Mouse (Mus musculus): ENCODE results near the gene 9530077C05Rik. TPM values are rescaled to one million over a fixed set of nuclear protein-coding genes. Genes with fewer than 3 reads are reported as not detected.
"Not testable (repeated sequence)": the region's sequence is repeated elsewhere in the genome, so short reads cannot be mapped to it uniquely, and the experiment has no call there.

9530077C05Rik gene
- polyA plus RNA-seq, 1 experiment = 0.46 TPM

DNA sequence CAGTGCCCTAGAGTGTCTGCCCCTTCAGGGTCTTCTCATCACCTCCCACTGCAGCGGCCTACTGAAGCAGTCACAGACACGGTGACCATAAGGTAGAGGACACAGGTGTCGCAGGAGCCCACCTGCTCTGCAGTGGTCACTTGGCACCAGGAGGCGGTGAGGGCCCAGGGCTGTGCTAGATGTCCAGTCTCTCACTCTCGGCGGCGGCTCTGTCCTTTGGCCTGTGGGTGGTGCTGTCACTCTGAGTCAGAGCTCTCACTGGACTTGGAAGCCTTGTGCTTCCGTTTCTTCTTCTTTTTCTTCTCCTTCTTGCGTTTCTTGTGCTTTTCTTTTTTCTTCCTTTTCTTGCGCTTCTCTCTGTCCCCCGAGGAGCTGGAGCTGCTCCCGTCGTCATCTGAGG lies 37.1 kb downstream of the 9530077C05Rik start:
- H3ac ChIP-seq (ENCODE audit: control insufficient read depth, insufficient read length) = no peak overlapping the region
- H3K4me2 ChIP-seq (ENCODE audit: low read depth) = no peak overlapping the region
- H3K4me3 ChIP-seq = no peak overlapping the region
- TF ChIP-seq USF1 (IDR thresholded peaks at IDR 0.05; ENCODE audit: low read depth) (no peak), POLR2A (IDR thresholded peaks at IDR 0.05; ENCODE audit: insufficient read length, low read depth) (no peak), CEBPB (IDR thresholded peaks at IDR 0.05; ENCODE audit: insufficient read depth, poor library complexity, severe bottlenecking) (no peak), MAX (IDR thresholded peaks at IDR 0.05; ENCODE audit: low read depth) (no peak), REST (IDR thresholded peaks at IDR 0.05; ENCODE audit: insufficient read depth, insufficient read length) (no peak), POLR2AphosphoS2 (IDR thresholded peaks at IDR 0.05; ENCODE audit: insufficient read length, low read depth) (no peak), SRF (IDR thresholded peaks at IDR 0.05; ENCODE audit: control insufficient read depth, insufficient read length, low read depth) (no peak), MYOD1 (IDR thresholded peaks at IDR 0.05; ENCODE audit: control insufficient read depth in 1 of 3, insufficient read length in 2 of 3, low read depth in 2 of 3) (no peak)
- H3K79me2 ChIP-seq (ENCODE audit: control insufficient read depth, insufficient read depth) = no peaks in the 10 kb centered on the region
- H3K36me3 ChIP-seq (ENCODE audit: control insufficient read depth, insufficient read depth) = peaks cover 10% of the 10 kb centered on the region
- no peaks in the 10 kb centered on the region for H3K27me3 ChIP-seq (ENCODE audit: control insufficient read depth, insufficient read depth, insufficient read length)

DNA sequence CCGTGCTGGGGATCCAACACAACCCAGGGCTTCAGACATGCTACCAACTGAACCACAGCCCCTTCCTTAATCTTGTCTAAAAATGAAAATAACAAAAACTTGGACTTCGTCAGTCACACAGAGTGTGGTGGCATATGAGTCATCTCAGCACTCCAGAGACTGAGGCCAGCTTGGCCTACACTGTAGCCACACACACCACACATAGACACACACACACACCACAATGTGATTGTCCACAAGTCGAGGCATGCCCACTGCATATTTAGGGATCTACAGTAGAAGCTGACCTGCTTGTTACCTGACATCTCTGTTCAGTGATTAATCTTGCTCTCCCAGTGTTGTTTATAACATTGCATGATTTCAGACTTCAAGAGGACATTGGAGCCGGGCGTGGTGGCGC lies 37.9 kb downstream of the 9530077C05Rik start:
- TF ChIP-seq MAX (IDR thresholded peaks at IDR 0.05; ENCODE audit: low read depth) (no peak), USF1 (IDR thresholded peaks at IDR 0.05; ENCODE audit: low read depth) (no peak), E2F4 (IDR thresholded peaks at IDR 0.05; ENCODE audit: insufficient read depth) (no peak), MYOG (IDR thresholded peaks at IDR 0.05; ENCODE audit: control insufficient read depth in 1 of 3, insufficient read depth in 1 of 3, insufficient read length in 2 of 3, low read depth in 2 of 3) (no peak), TCF12 (IDR thresholded peaks at IDR 0.05; ENCODE audit: insufficient read depth, poor library complexity, severe bottlenecking) (no peak), SRF (IDR thresholded peaks at IDR 0.05; ENCODE audit: control insufficient read depth, insufficient read length, low read depth) (no peak), POLR2A (IDR thresholded peaks at IDR 0.05; ENCODE audit: insufficient read length, low read depth) (no peak), TCF3 (IDR thresholded peaks at IDR 0.05; ENCODE audit: insufficient read length, low read depth) (no peak), REST (IDR thresholded peaks at IDR 0.05; ENCODE audit: insufficient read depth, insufficient read length) (no peak), POLR2AphosphoS2 (IDR thresholded peaks at IDR 0.05; ENCODE audit: insufficient read length, low read depth) (no peak), CEBPB (IDR thresholded peaks at IDR 0.05; ENCODE audit: insufficient read depth, poor library complexity, severe bottlenecking) (no peak), MYOD1 (IDR thresholded peaks at IDR 0.05; ENCODE audit: control insufficient read depth in 1 of 3, insufficient read length in 2 of 3, low read depth in 2 of 3) (no peak)
- Histone ChIP-seq H3K36me3 (ENCODE audit: control insufficient read depth, insufficient read depth) (peaks cover 13% of the 10 kb centered on the region), H3K27me3 (ENCODE audit: control insufficient read depth, insufficient read depth, insufficient read length) (no peaks in the 10 kb centered on the region), H3K4me3 (no peak overlapping the region), H3K79me2 (ENCODE audit: control insufficient read depth, insufficient read depth) (no peaks in the 10 kb centered on the region), H3K4me2 (ENCODE audit: low read depth) (no peak overlapping the region), H3ac (ENCODE audit: control insufficient read depth, insufficient read length) (no peak overlapping the region)

DNA sequence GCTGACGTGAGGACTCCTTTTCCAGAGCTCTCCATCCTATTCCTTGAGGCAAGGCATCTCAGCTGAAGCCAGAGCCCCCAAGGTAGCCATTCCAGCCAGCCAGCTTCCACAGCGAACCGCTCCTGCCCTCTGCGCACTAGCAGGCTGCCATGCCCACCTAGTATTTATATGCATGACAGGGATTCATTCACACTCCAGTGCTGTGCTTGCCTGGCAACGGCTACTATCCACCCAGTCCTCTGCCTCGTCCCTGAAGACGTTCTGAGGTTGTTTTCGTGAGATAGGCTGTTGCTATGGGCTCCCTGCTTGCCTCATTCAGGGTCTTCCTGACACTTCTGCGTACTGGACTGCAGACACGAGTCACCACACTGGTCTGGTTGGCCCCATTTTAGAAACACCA lies 41.4 kb downstream of the 9530077C05Rik start:
- Histone ChIP-seq H3K79me2 (ENCODE audit: control insufficient read depth, insufficient read depth) (no peaks in the 10 kb centered on the region), H3ac (ENCODE audit: control insufficient read depth, insufficient read length) (no peak overlapping the region), H3K27me3 (ENCODE audit: control insufficient read depth, insufficient read depth, insufficient read length) (no peaks in the 10 kb centered on the region), H3K4me3 (no peak overlapping the region), H3K36me3 (ENCODE audit: control insufficient read depth, insufficient read depth) (peaks cover 19% of the 10 kb centered on the region), H3K4me2 (ENCODE audit: low read depth) (no peak overlapping the region)
- no peak for TF ChIP-seq TCF12 (IDR thresholded peaks at IDR 0.05; ENCODE audit: insufficient read depth, poor library complexity, severe bottlenecking)

DNA sequence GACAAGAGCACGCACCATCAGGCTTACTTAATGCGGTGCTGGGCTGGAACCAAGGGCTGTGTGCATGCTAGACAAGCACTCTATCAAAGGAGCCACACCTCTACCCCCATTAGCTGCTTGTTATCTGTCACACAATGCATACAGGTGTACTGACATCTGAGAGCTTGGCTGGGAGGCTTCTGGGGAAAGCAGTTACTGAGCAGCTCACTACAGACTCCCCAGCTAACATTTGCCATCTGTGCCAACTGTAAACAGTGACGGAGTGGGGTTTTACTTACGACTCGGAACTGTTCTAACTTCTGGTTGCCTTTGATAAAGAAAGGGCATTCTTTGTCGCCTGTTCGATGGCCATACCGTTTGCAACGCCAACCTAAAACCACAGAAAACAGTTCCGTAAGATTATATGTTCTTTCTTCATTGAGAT lies 42.2 kb downstream of the 9530077C05Rik start:
- peaks cover 15% of the 10 kb centered on the region for H3K36me3 ChIP-seq (ENCODE audit: control insufficient read depth, insufficient read depth)
- H3K79me2 ChIP-seq (ENCODE audit: control insufficient read depth, insufficient read depth) = no peaks in the 10 kb centered on the region

DNA sequence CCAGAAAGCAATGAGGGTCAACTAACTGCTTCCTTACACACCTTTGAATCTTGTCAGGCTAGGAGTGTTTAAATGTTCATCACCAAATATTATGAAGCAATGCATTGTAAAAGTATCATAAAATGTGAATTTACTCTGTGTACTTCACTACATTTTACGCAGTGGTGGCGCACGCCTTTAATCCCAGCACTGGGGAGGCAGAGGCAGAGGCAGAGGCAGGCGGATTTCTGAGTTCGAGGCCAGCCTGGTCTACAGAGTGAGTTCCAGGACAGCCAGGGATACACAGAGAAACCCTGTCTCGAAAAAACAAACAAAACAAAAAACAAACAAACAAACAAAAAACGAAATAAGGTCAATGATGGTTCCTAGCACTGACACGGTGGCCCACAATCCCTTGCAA lies 42.7 kb downstream of the 9530077C05Rik start, which contains the start of gene Gm17545:
Gene Gm17545 (plus strand): TSS at position 301 of the 400 bp plus-strand sequence.
- H3K4me3 ChIP-seq; H3ac ChIP-seq (ENCODE audit: control insufficient read depth, insufficient read length); H3K27me3 ChIP-seq (ENCODE audit: control insufficient read depth, insufficient read depth, insufficient read length); H3K4me2 ChIP-seq (ENCODE audit: low read depth); H3K79me2 ChIP-seq (ENCODE audit: control insufficient read depth, insufficient read depth): not testable (repeated sequence)
- peaks cover 15% of the 10 kb centered on the region for H3K36me3 ChIP-seq (ENCODE audit: control insufficient read depth, insufficient read depth)

More for the DNA sequence above, 42.2 kb downstream of the 9530077C05Rik start:
- Histone ChIP-seq H3ac (ENCODE audit: control insufficient read depth, insufficient read length) (no peak overlapping the region), H3K27me3 (ENCODE audit: control insufficient read depth, insufficient read depth, insufficient read length) (no peaks in the 10 kb centered on the region), H3K4me2 (ENCODE audit: low read depth) (no peak overlapping the region), H3K4me3 (no peak overlapping the region)
- TF ChIP-seq REST (IDR thresholded peaks at IDR 0.05; ENCODE audit: insufficient read depth, insufficient read length) (no peak), SRF (IDR thresholded peaks at IDR 0.05; ENCODE audit: control insufficient read depth, insufficient read length, low read depth) (no peak), POLR2AphosphoS2 (IDR thresholded peaks at IDR 0.05; ENCODE audit: insufficient read length, low read depth) (no peak), CEBPB (IDR thresholded peaks at IDR 0.05; ENCODE audit: insufficient read depth, poor library complexity, severe bottlenecking) (no peak), TCF3 (IDR thresholded peaks at IDR 0.05; ENCODE audit: insufficient read length, low read depth) (no peak), POLR2A (IDR thresholded peaks at IDR 0.05; ENCODE audit: insufficient read length, low read depth) (no peak), MYOD1 (IDR thresholded peaks at IDR 0.05; ENCODE audit: control insufficient read depth in 1 of 3, insufficient read length in 2 of 3, low read depth in 2 of 3) (no peak), E2F4 (IDR thresholded peaks at IDR 0.05; ENCODE audit: insufficient read depth) (no peak), USF1 (IDR thresholded peaks at IDR 0.05; ENCODE audit: low read depth) (no peak), MYOG (IDR thresholded peaks at IDR 0.05; ENCODE audit: control insufficient read depth in 1 of 3, insufficient read depth in 1 of 3, insufficient read length in 2 of 3, low read depth in 2 of 3) (no peak), MAX (IDR thresholded peaks at IDR 0.05; ENCODE audit: low read depth) (no peak)

All from myocyte (in vitro differentiated cells).